Mouse (Mus musculus) liver, embryonic 12.5 days (tissue): Measurements from ENCODE around the gene Bhlhe23. TPM values are rescaled to one million over a fixed set of nuclear protein-coding genes. Genes with fewer than 3 reads are reported as not detected.

Experiments used
- ATAC-seq: fragments of 200-750 bp; cut with Nextera tagmentation; 2 replicates; pipeline ENCODE4 v1.8.0; 2017; ENCODE audit warnings: moderate number of reproducible peaks, mild to moderate bottlenecking, moderate library complexity
- H3K27ac ChIP-seq: fragments of 300-500 bp; sonication (generic); 2 replicates; pipeline ENCODE4 v1.5.1; 2016; ENCODE audit warnings: mild to moderate bottlenecking
- H3K27me3 ChIP-seq: fragments of 300-500 bp; sonication (generic); replicated peaks from 2 replicates; pipeline ENCODE4 v1.6.1; 2016; ENCODE audit warnings: mild to moderate bottlenecking, moderate library complexity
- H3K36me3 ChIP-seq: fragments of 300-500 bp; sonication (generic); 2 replicates; pipeline ENCODE4 v1.6.1; 2016; ENCODE audit warnings: mild to moderate bottlenecking, moderate library complexity
- H3K4me1 ChIP-seq: fragments of 300-500 bp; sonication (generic); 2 replicates; pipeline ENCODE4 v1.6.1; 2016
- H3K4me2 ChIP-seq: fragments of 300-500 bp; sonication (generic); 2 replicates; pipeline ENCODE4 v1.6.1; 2016; ENCODE audit warnings: mild to moderate bottlenecking, moderate library complexity
- H3K4me3 ChIP-seq: fragments of 300-500 bp; sonication (generic); 2 replicates; pipeline ENCODE4 v1.5.1; 2016; ENCODE audit warnings: mild to moderate bottlenecking, moderate library complexity
- H3K9ac ChIP-seq: fragments of 300-500 bp; sonication (generic); 2 replicates; pipeline ENCODE4 v1.6.1; 2016; ENCODE audit warnings: mild to moderate bottlenecking, moderate library complexity
- H3K9me3 ChIP-seq: fragments of 300-500 bp; sonication (generic); replicated peaks from 2 replicates; pipeline ENCODE4 v1.6.1; 2016; ENCODE audit warnings: mild to moderate bottlenecking, moderate library complexity
- WGBS: fragments of 180-500 bp; shearing (Covaris S2); methylation state at CpG from one replicate; pipeline ENCODE4 v1.1.7; 2016; ENCODE audit not compliant: insufficient replicate concordance; 5-methylcytosine and 5-hydroxymethylcytosine counted together
- polyA plus RNA-seq: library from polyadenylated mRNA; unstranded; fragments of >200 nt; fragmentation: Nextera tagmentation; extraction: Ambion mirVana; gene quantifications from 2 replicates; pipeline ENCODE4 v1.2.1, GENCODE M21; 2016

Bhlhe23 gene
- polyA plus RNA-seq, 1 experiment from 2014 or later: not detected

GRCm38 (mm10) chr2:180795597-180795996, 18.9 kb upstream of the Bhlhe23 start:
- Histone ChIP-seq H3K9me3 (no peaks in the 10 kb centered on the region), H3K4me1 (no peaks in the 10 kb centered on the region), H3K36me3 (no peaks in the 10 kb centered on the region), H3K9ac (no peak overlapping the region), H3K27me3 (peaks cover 12% of the 10 kb centered on the region), H3K4me2 (no peak overlapping the region), H3K27ac (no peak overlapping the region), H3K4me3 (no peak overlapping the region)
- ATAC-seq: no peak
- 32% methylated on average over 3 of the region's 3 CpGs for WGBS

GRCm38 (mm10) chr2:180794422-180794821, 17.7 kb upstream of the Bhlhe23 start:
- Histone ChIP-seq H3K9ac (no peak overlapping the region), H3K4me2 (no peak overlapping the region), H3K4me1 (no peaks in the 10 kb centered on the region), H3K36me3 (no peaks in the 10 kb centered on the region), H3K9me3 (no peaks in the 10 kb centered on the region), H3K27me3 (peaks cover 24% of the 10 kb centered on the region), H3K4me3 (no peak overlapping the region), H3K27ac (no peak overlapping the region)
- no peak for ATAC-seq
- WGBS: 51% methylated on average over 2 of the region's 2 CpGs

- no peak for ATAC-seq
- 37% methylated on average over 4 of the region's 4 CpGs for WGBS
- peaks cover 43% of the 10 kb centered on the region for H3K27me3 ChIP-seq
Measured at GRCm38 (mm10) chr2:180791674-180792073, 15.0 kb upstream of the Bhlhe23 start.

GRCm38 (mm10) chr2:180788843-180789242, 12.1 kb upstream of the Bhlhe23 start:
- Histone ChIP-seq H3K36me3 (no peaks in the 10 kb centered on the region), H3K27ac (no peak overlapping the region), H3K4me2 (no peak overlapping the region), H3K27me3 (peaks cover 43% of the 10 kb centered on the region), H3K9ac (no peak overlapping the region), H3K9me3 (no peaks in the 10 kb centered on the region), H3K4me3 (no peak overlapping the region), H3K4me1 (no peaks in the 10 kb centered on the region)
- 11% methylated on average over 4 of the region's 7 CpGs for WGBS
- no peak for ATAC-seq

More at GRCm38 (mm10) chr2:180791674-180792073, 15.0 kb upstream of the Bhlhe23 start:
- no peaks in the 10 kb centered on the region for H3K9me3 ChIP-seq
- H3K9ac ChIP-seq: no peak overlapping the region
- H3K4me1 ChIP-seq: no peaks in the 10 kb centered on the region
- no peaks in the 10 kb centered on the region for H3K36me3 ChIP-seq
- H3K27ac ChIP-seq: no peak overlapping the region
- no peak overlapping the region for H3K4me2 ChIP-seq
- no peak overlapping the region for H3K4me3 ChIP-seq

GRCm38 (mm10) chr2:180788386-180788785, 11.7 kb upstream of the Bhlhe23 start:
- H3K27me3 ChIP-seq: peaks cover 44% of the 10 kb centered on the region
- no peaks in the 10 kb centered on the region for H3K36me3 ChIP-seq
- ATAC-seq: no peak
- H3K9ac ChIP-seq: no peak overlapping the region
- H3K9me3 ChIP-seq: no peaks in the 10 kb centered on the region
- no peak overlapping the region for H3K27ac ChIP-seq
- no peaks in the 10 kb centered on the region for H3K4me1 ChIP-seq
- 4% methylated on average over 2 of the region's 2 CpGs for WGBS
- no peak overlapping the region for H3K4me3 ChIP-seq
- H3K4me2 ChIP-seq: no peak overlapping the region

- Histone ChIP-seq H3K4me3 (no peak overlapping the region), H3K9me3 (no peaks in the 10 kb centered on the region), H3K4me2 (no peak overlapping the region), H3K9ac (no peak overlapping the region), H3K4me1 (no peaks in the 10 kb centered on the region), H3K27ac (no peak overlapping the region), H3K36me3 (no peaks in the 10 kb centered on the region), H3K27me3 (peaks cover 43% of the 10 kb centered on the region)
- ATAC-seq: no peak
- 66% methylated on average over 13 of the region's 13 CpGs for WGBS
Measured at GRCm38 (mm10) chr2:180787566-180788232, 11.0 kb upstream of the Bhlhe23 start.

- ATAC-seq: no peak
- Histone ChIP-seq H3K27me3 (peaks cover 45% of the 10 kb centered on the region), H3K9ac (no peak overlapping the region), H3K4me1 (no peaks in the 10 kb centered on the region), H3K4me3 (no peak overlapping the region), H3K9me3 (no peaks in the 10 kb centered on the region), H3K36me3 (no peaks in the 10 kb centered on the region), H3K4me2 (no peak overlapping the region), H3K27ac (no peak overlapping the region)
Measured at GRCm38 (mm10) chr2:180786732-180787131, 10.0 kb upstream of the Bhlhe23 start.

- H3K27me3 ChIP-seq: peaks cover 67% of the 10 kb centered on the region
- no peak for ATAC-seq
Measured at GRCm38 (mm10) chr2:180780282-180780681, 3.6 kb upstream of the Bhlhe23 start.

GRCm38 (mm10) chr2:180779226-180780104, 2.8 kb upstream of the Bhlhe23 start:
- peaks cover 74% of the 10 kb centered on the region for H3K27me3 ChIP-seq
- no peak overlapping the region for H3K4me2 ChIP-seq
- 21% methylated on average over 12 of the region's 12 CpGs for WGBS
- no peak overlapping the region for H3K9ac ChIP-seq
- no peak overlapping the region for H3K4me3 ChIP-seq
- no peak overlapping the region for H3K27ac ChIP-seq
- H3K9me3 ChIP-seq: no peaks in the 10 kb centered on the region
- H3K4me1 ChIP-seq: no peaks in the 10 kb centered on the region
- no peaks in the 10 kb centered on the region for H3K36me3 ChIP-seq
- ATAC-seq: no peak

More at GRCm38 (mm10) chr2:180780282-180780681, 3.6 kb upstream of the Bhlhe23 start:
- WGBS: 13% methylated on average over 2 of the region's 2 CpGs
- Histone ChIP-seq H3K4me3 (no peak overlapping the region), H3K36me3 (no peaks in the 10 kb centered on the region), H3K4me2 (no peak overlapping the region), H3K27ac (no peak overlapping the region), H3K9me3 (no peaks in the 10 kb centered on the region), H3K4me1 (no peaks in the 10 kb centered on the region), H3K9ac (no peak overlapping the region)

GRCm38 (mm10) chr2:180775641-180776040, 1.1 kb downstream of the Bhlhe23 start:
- Histone ChIP-seq H3K4me3 (no peak overlapping the region), H3K9ac (no peak overlapping the region), H3K27ac (no peak overlapping the region), H3K36me3 (no peaks in the 10 kb centered on the region), H3K4me2 (no peak overlapping the region), H3K27me3 (peaks cover 85% of the 10 kb centered on the region), H3K4me1 (no peaks in the 10 kb centered on the region), H3K9me3 (no peaks in the 10 kb centered on the region)
- WGBS: 6% methylated on average over 15 of the region's 15 CpGs
- ATAC-seq: no peak

GRCm38 (mm10) chr2:180775223-180775622, 1.5 kb downstream of the Bhlhe23 start:
- H3K4me2 ChIP-seq: no peak overlapping the region
- H3K36me3 ChIP-seq: no peaks in the 10 kb centered on the region
- H3K27ac ChIP-seq: no peak overlapping the region
- H3K27me3 ChIP-seq: peaks cover 83% of the 10 kb centered on the region
- no peaks in the 10 kb centered on the region for H3K9me3 ChIP-seq
- H3K9ac ChIP-seq: no peak overlapping the region
- H3K4me1 ChIP-seq: no peaks in the 10 kb centered on the region
- 7% methylated on average over 12 of the region's 12 CpGs for WGBS
- no peak for ATAC-seq
- no peak overlapping the region for H3K4me3 ChIP-seq

- WGBS: 46% methylated on average over 7 of the region's 7 CpGs
- Histone ChIP-seq H3K9me3 (no peaks in the 10 kb centered on the region), H3K27ac (no peak overlapping the region), H3K4me1 (no peaks in the 10 kb centered on the region), H3K27me3 (peaks cover 20% of the 10 kb centered on the region; the same call in 1 of the 2 replicates), H3K4me2 (no peak overlapping the region), H3K9ac (no peak overlapping the region), H3K36me3 (no peaks in the 10 kb centered on the region), H3K4me3 (no peak overlapping the region)
- ATAC-seq: no peak
Measured at GRCm38 (mm10) chr2:180765713-180766112, 11.0 kb downstream of the Bhlhe23 start.
